Mouse (Mus musculus): Measurements from ENCODE around the gene Zfp579. TPM values are rescaled to one million over a fixed set of nuclear protein-coding genes. Genes with fewer than 3 reads are reported as not detected.

Gene Zfp579
- polyA plus RNA-seq, 1 experiment from 2014 or later: 38.8 TPM

DNA sequence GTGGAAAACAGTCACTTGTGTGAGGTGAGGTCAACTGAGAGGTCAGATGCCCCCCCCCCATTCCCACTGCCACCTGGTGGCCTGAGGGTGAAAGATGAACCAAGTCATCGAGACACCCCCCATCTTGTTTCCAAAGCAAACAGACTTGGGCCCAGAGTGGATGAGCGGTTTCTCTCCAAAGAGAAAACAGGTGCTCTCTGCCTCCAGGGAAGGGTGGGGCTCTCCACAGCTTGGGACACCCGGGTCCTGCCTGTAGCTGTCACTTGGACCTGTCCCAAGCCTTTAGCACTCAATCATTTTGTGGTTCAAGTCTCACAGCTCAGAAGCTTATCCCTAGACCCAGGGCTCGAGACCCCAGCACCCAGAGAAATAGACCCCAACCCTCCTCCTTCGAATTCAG, 32.4 kb downstream of the Zfp579 start:
- no peak for ATAC-seq (replicated peaks; ENCODE audit: insufficient number of reproducible peaks, low FRiP score, low TSS enrichment)
- peaks cover 3% of the 10 kb centered on the region; the same call in 1 of the 2 replicates for H3K4me1 ChIP-seq (ENCODE audit: control insufficient read depth, insufficient read depth, low read length)

DNA sequence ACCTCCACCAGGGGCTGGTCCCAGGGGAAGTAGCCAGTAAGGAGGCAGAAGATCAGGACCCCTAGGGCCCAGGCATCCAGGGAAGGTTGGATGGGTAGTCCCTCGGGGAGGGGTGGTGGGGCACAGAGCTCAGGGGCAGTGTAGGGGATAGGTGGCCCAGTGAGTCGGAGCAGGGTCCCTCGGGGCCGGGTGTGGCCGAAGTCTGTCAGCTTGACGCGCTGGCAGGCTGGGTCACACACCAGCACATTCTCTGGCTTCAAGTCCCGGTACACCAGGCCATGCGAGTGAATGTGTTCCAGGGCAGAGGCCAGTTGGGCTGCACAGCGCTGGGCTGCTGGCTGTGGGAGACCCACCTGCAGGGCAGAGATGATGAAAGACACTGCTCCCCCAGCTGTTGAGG, 38.6 kb downstream of the Zfp579 start:
- Histone ChIP-seq H3K27me3 (ENCODE audit: control insufficient read depth, insufficient read depth, low read length) (no peaks in the 10 kb centered on the region), H3K4me2 (no peak overlapping the region), H3K36me3 (ENCODE audit: control insufficient read depth, insufficient read depth, low read length) (no peaks in the 10 kb centered on the region), H3K27ac (ENCODE audit: low read depth, low read length) (no peak overlapping the region), H3K9ac (ENCODE audit: low read depth, low read length) (no peak overlapping the region), H3K9me3 (replicated peaks; ENCODE audit: control insufficient read depth, low read length) (no peaks in the 10 kb centered on the region), H3K4me3 (ENCODE audit: low read depth, low read length) (no peak overlapping the region), H3K4me1 (ENCODE audit: control insufficient read depth, insufficient read depth, low read length) (peaks cover 10% of the 10 kb centered on the region)
- ATAC-seq (replicated peaks; ENCODE audit: insufficient number of reproducible peaks, low FRiP score, low TSS enrichment): no peak
- 75% methylated on average over 10 of the region's 10 CpGs for WGBS (ENCODE audit: insufficient replicate concordance)

More for the DNA sequence above, 32.4 kb downstream of the Zfp579 start:
- Histone ChIP-seq H3K9ac (ENCODE audit: low read depth, low read length) (no peak overlapping the region), H3K4me2 (no peak overlapping the region), H3K4me3 (ENCODE audit: low read depth, low read length) (no peak overlapping the region), H3K36me3 (ENCODE audit: control insufficient read depth, insufficient read depth, low read length) (no peaks in the 10 kb centered on the region), H3K27me3 (ENCODE audit: control insufficient read depth, insufficient read depth, low read length) (no peaks in the 10 kb centered on the region), H3K9me3 (replicated peaks; ENCODE audit: control insufficient read depth, low read length) (no peaks in the 10 kb centered on the region), H3K27ac (ENCODE audit: low read depth, low read length) (no peak overlapping the region)
- WGBS (ENCODE audit: insufficient replicate concordance): 65% methylated on average over 5 of the region's 5 CpGs

DNA sequence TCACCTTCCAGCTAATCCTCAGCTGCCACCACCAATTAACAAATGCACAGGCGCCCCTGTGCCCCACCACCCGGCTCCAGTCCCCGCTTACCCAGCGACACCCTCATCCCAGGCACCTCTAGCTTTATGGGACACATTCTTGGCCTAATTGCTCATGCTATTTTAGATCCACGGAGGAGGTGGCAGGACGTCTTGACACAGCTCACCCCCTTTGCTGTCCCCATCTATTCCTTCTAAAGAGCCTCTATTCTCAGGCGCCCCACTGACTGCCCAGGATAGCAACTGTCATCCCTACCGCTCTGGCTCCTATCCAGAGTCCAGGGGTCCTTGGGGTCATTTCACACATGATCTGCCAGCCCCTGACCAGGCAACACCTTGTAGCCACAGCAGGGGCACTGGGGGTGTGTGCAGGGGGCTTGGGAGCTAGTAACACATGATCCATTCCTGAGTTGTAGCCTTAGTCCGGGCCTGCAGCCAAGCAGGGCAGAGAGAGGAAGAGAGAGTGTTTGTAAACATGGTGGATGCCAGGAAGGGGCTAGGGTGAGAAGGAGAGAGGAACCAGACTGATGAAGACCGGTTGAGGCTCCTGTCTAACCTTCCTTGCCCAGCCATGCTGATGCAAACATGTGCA, 42.0 kb downstream of the Zfp579 start:
- no peak overlapping the region for H3K4me2 ChIP-seq
- ATAC-seq (replicated peaks; ENCODE audit: insufficient number of reproducible peaks, low FRiP score, low TSS enrichment): peak; percentile 49; the same call in 1 of the 2 replicates

DNA sequence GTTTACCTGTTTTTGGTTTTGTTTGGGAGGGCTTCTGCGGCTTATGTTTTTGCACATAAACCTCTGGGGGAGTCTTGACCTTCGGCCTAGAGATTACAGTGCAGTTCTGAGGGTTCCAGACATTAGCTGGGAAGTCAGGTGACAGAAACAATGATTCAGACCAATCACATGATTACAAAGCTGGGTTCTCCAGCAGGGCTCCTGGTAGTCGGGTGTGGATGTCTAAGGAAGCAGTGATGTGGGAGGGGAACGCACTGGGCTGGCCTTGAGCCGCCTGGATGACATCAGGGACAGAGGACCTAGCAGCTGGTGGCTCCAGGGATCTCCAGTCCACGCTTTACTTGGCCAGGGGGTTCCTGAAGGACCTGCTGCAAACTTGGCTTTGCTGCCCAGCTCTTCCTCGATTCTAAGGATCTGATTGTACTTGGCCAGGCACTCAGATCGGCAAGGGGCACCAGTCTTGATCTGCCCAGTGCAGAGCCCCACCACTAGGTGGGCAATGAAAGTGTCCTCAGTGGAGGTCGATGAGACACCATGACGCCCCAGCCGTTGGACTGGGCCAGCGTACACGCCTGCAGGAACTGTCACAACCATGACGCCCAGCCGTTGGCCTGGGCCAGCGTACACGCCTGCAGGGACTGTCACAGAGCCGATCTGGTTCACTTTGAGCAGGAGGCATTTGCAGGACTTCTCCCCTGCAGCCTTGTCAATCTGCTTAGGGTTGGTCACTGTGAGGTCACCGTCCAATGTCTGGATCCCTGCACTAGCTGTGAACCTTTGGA, 45.2 kb downstream of the Zfp579 start:
- Histone ChIP-seq H3K4me3 (ENCODE audit: low read depth, low read length) (no peak overlapping the region), H3K9ac (ENCODE audit: low read depth, low read length) (no peak overlapping the region), H3K4me2 (no peak overlapping the region), H3K4me1 (ENCODE audit: control insufficient read depth, insufficient read depth, low read length) (peaks cover 17% of the 10 kb centered on the region), H3K9me3 (replicated peaks; ENCODE audit: control insufficient read depth, low read length) (no peaks in the 10 kb centered on the region), H3K27ac (ENCODE audit: low read depth, low read length) (no peak overlapping the region), H3K36me3 (ENCODE audit: control insufficient read depth, insufficient read depth, low read length) (no peaks in the 10 kb centered on the region), H3K27me3 (ENCODE audit: control insufficient read depth, insufficient read depth, low read length) (no peaks in the 10 kb centered on the region)
- no peak for ATAC-seq (replicated peaks; ENCODE audit: insufficient number of reproducible peaks, low FRiP score, low TSS enrichment)
- WGBS (ENCODE audit: insufficient replicate concordance): 75% methylated on average over 19 of the region's 19 CpGs

More for the DNA sequence above, 42.0 kb downstream of the Zfp579 start:
- peaks cover 17% of the 10 kb centered on the region for H3K4me1 ChIP-seq (ENCODE audit: control insufficient read depth, insufficient read depth, low read length)
- H3K27ac ChIP-seq (ENCODE audit: low read depth, low read length): peak overlapping the region; percentile 68
- H3K27me3 ChIP-seq (ENCODE audit: control insufficient read depth, insufficient read depth, low read length): no peaks in the 10 kb centered on the region
- no peaks in the 10 kb centered on the region for H3K36me3 ChIP-seq (ENCODE audit: control insufficient read depth, insufficient read depth, low read length)
- H3K4me3 ChIP-seq (ENCODE audit: low read depth, low read length): no peak overlapping the region
- 0 out of 2 replicates have a peak overlapping the region, but pooled peaks have one; percentile 46 for H3K9ac ChIP-seq (ENCODE audit: low read depth, low read length)
- WGBS (ENCODE audit: insufficient replicate concordance): 13% methylated on average over 10 of the region's 10 CpGs
- H3K9me3 ChIP-seq (replicated peaks; ENCODE audit: control insufficient read depth, low read length): no peaks in the 10 kb centered on the region

DNA sequence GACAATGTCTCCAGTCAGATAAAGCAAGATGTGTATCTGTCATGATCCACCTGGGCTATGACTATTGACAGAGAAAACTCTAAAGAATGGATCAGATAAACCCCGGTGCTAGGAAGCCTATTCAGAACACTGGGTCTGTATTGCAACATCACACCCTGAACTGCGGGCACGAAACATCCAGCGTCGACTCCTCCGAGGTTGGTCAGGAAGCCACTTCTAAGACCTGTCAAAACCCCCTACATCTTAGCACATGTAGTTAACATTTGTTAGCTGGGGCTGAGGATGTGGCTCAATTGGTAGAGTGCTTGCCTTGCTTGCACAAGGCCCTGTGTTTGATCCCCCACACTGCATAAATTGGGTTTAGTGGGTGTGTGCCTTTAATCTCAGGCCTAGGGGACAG, 47.6 kb downstream of the Zfp579 start:
- Histone ChIP-seq H3K36me3 (ENCODE audit: control insufficient read depth, insufficient read depth, low read length) (no peaks in the 10 kb centered on the region), H3K4me1 (ENCODE audit: control insufficient read depth, insufficient read depth, low read length) (peaks cover 10% of the 10 kb centered on the region), H3K9me3 (replicated peaks; ENCODE audit: control insufficient read depth, low read length) (no peaks in the 10 kb centered on the region), H3K9ac (ENCODE audit: low read depth, low read length) (no peak overlapping the region), H3K27me3 (ENCODE audit: control insufficient read depth, insufficient read depth, low read length) (no peaks in the 10 kb centered on the region), H3K4me2 (no peak overlapping the region), H3K27ac (ENCODE audit: low read depth, low read length) (no peak overlapping the region), H3K4me3 (ENCODE audit: low read depth, low read length) (no peak overlapping the region)
- 46% methylated on average over 6 of the region's 6 CpGs for WGBS (ENCODE audit: insufficient replicate concordance)
- no peak for ATAC-seq (replicated peaks; ENCODE audit: insufficient number of reproducible peaks, low FRiP score, low TSS enrichment)

DNA sequence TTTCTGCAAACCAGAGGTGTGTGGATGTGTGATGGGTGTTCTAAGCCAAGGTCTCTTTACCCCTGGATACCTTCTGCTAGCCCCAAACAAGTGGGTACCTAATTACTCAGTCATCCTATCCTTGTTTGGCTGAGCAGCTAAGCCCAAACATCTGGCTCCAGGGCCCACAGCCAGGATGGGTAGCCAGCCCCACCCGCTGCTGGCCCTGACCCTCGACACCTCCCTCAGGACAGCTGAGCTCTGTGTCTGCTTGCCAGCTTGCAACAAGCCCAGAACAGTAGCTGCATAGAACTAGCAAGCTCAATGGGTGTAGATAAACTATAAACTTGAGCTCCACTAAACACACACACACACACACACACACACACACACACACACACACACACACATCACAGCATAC, 48.1 kb downstream of the Zfp579 start:
- Histone ChIP-seq H3K36me3 (ENCODE audit: control insufficient read depth, insufficient read depth, low read length) (no peaks in the 10 kb centered on the region), H3K27me3 (ENCODE audit: control insufficient read depth, insufficient read depth, low read length) (no peaks in the 10 kb centered on the region), H3K4me3 (ENCODE audit: low read depth, low read length) (no peak overlapping the region), H3K9me3 (replicated peaks; ENCODE audit: control insufficient read depth, low read length) (no peaks in the 10 kb centered on the region), H3K4me2 (no peak overlapping the region), H3K9ac (ENCODE audit: low read depth, low read length) (no peak overlapping the region), H3K27ac (ENCODE audit: low read depth, low read length) (no peak overlapping the region), H3K4me1 (ENCODE audit: control insufficient read depth, insufficient read depth, low read length) (0 out of 2 replicates have a peak, but pooled peaks cover 6% of the 10 kb centered on the region)
- no peak for ATAC-seq (replicated peaks; ENCODE audit: insufficient number of reproducible peaks, low FRiP score, low TSS enrichment)
- WGBS (ENCODE audit: insufficient replicate concordance): 36% methylated on average over 2 of the region's 2 CpGs

DNA sequence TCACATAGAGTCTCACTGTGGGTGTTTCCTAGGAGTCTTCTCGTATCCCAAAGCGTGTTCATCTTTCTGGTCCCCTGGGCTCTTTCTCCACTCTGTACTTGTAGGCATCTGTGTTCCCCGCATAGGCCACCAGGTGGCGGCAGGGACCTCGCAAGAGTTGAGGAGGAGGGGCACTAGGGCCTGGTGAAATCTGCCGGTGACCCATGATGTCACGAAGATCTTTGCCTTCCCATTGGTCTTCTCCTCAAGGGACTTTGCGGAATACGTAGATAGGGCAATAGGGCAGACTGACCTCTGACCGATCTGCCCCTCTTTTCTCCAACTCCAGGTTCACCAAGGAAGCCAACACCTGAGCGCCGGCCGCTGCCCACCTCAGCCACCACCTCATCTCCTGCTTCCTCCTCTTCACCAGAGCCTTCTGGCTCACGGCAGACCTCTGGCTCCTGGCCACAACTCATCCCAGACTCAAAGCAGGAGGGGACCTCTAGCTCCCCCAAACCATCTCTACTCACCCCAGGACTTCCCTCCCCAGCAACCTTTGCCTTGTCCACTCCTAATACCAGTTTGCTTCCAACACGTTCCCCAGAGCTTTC, 52.6 kb downstream of the Zfp579 start:
- peak overlapping the region; percentile 26 for H3K4me3 ChIP-seq (ENCODE audit: low read depth, low read length)
- ATAC-seq (replicated peaks; ENCODE audit: insufficient number of reproducible peaks, low FRiP score, low TSS enrichment): peak; percentile 67
- H3K9me3 ChIP-seq (replicated peaks; ENCODE audit: control insufficient read depth, low read length): no peaks in the 10 kb centered on the region
- no peaks in the 10 kb centered on the region for H3K36me3 ChIP-seq (ENCODE audit: control insufficient read depth, insufficient read depth, low read length)
- H3K4me1 ChIP-seq (ENCODE audit: control insufficient read depth, insufficient read depth, low read length): no peaks in the 10 kb centered on the region
- no peaks in the 10 kb centered on the region for H3K27me3 ChIP-seq (ENCODE audit: control insufficient read depth, insufficient read depth, low read length)
- H3K9ac ChIP-seq (ENCODE audit: low read depth, low read length): 0 out of 2 replicates have a peak overlapping the region, but pooled peaks have one; percentile 22
- H3K4me2 ChIP-seq: peak overlapping the region; percentile 62
- WGBS (ENCODE audit: insufficient replicate concordance): 21% methylated on average over 15 of the region's 15 CpGs
- H3K27ac ChIP-seq (ENCODE audit: low read depth, low read length): no peak overlapping the region

DNA sequence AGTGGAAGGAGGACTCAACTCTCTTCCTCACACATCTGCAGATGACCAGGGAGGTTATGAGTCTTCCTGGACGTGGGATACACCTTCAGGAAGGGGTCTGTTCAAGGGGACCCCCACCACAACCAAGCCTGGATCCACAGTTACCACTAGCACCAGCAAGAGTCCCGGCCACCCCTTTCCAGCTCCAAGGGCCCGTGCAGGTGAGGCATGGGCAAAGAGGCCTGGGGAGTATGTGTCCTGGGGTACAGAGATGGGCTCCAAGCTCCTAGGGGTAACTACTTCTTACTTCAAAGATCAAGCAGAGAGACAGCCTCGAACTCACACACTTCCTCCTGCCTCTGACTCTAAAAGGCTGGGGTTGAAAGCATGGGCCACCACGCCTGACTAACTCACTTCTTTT, 53.3 kb downstream of the Zfp579 start:
- no peak for ATAC-seq (replicated peaks; ENCODE audit: insufficient number of reproducible peaks, low FRiP score, low TSS enrichment)
- Histone ChIP-seq H3K36me3 (ENCODE audit: control insufficient read depth, insufficient read depth, low read length) (no peaks in the 10 kb centered on the region), H3K4me2 (no peak overlapping the region), H3K27ac (ENCODE audit: low read depth, low read length) (no peak overlapping the region), H3K9ac (ENCODE audit: low read depth, low read length) (no peak overlapping the region), H3K4me1 (ENCODE audit: control insufficient read depth, insufficient read depth, low read length) (no peaks in the 10 kb centered on the region), H3K9me3 (replicated peaks; ENCODE audit: control insufficient read depth, low read length) (no peaks in the 10 kb centered on the region), H3K27me3 (ENCODE audit: control insufficient read depth, insufficient read depth, low read length) (no peaks in the 10 kb centered on the region), H3K4me3 (ENCODE audit: low read depth, low read length) (no peak overlapping the region)
- 44% methylated on average over 5 of the region's 5 CpGs for WGBS (ENCODE audit: insufficient replicate concordance)
